Mouse (Mus musculus): ENCODE results near the gene Vmn1r165.
"Not testable (repeated sequence)": the region's sequence is repeated elsewhere in the genome, so short reads cannot be mapped to it uniquely, and the experiment has no call there.

GRCm38 (mm10) chr7:23217032-23217431 is at the start of gene Vmn1r165:
- not testable (repeated sequence) for TF ChIP-seq GATA2 (IDR thresholded peaks at IDR 0.05; ENCODE audit: borderline replicate concordance, low read depth, low read length); CTCF (IDR thresholded peaks at IDR 0.05; ENCODE audit: low read depth, low read length)

Data from G1E (cell line).